Mouse (Mus musculus) thymus, adult 2 months (tissue): ENCODE results near the gene Shc3. TPM values are rescaled to one million over a fixed set of nuclear protein-coding genes. Genes with fewer than 3 reads are reported as not detected.

Experiments
- DNase-seq: peaks from one replicate; pipeline ENCODE4 v3.0.0; 2021
- H3K27ac ChIP-seq: fragments of 200-500 bp; 2 replicates; pipeline ENCODE4 v1.5.1; 2012; ENCODE audit warnings: low read length, control low read depth; ENCODE audit not compliant: control insufficient read depth, insufficient read depth
- H3K27me3 ChIP-seq: fragments of 200-500 bp; 2 replicates; pipeline ENCODE4 v1.6.1; 2012; ENCODE audit warnings: mild to moderate bottlenecking, low read length, moderate library complexity, mixed read lengths; ENCODE audit not compliant: control insufficient read depth, insufficient read depth
- H3K36me3 ChIP-seq: fragments of 200-500 bp; 2 replicates; pipeline ENCODE4 v1.6.1; 2012; ENCODE audit warnings: mild to moderate bottlenecking, low read length, moderate library complexity; ENCODE audit not compliant: control insufficient read depth, insufficient read depth
- H3K4me1 ChIP-seq: fragments of 200-500 bp; replicated peaks from 2 replicates; pipeline ENCODE4 v1.6.1; 2012; ENCODE audit warnings: low read length; ENCODE audit not compliant: control insufficient read depth, insufficient read depth
- H3K4me3 ChIP-seq: fragments of 200-500 bp; 2 replicates; pipeline ENCODE4 v1.5.1; 2012; ENCODE audit warnings: mild to moderate bottlenecking, low read length, control low read depth, moderate library complexity; ENCODE audit not compliant: control insufficient read depth, insufficient read depth
- CTCF ChIP-seq: fragments of 200-500 bp; IDR thresholded peaks from 2 replicates; pipeline ENCODE4 v1.5.1; 2012; ENCODE audit warnings: mild to moderate bottlenecking, control low read depth, low read length, moderate library complexity, borderline replicate concordance; ENCODE audit not compliant: control insufficient read depth, poor library complexity, insufficient read depth; ENCODE audit errors: extremely low read depth
- POLR2A ChIP-seq: fragments of 200-500 bp; IDR thresholded peaks from 2 replicates; pipeline ENCODE4 v1.6.1; 2012; ENCODE audit warnings: mild to moderate bottlenecking, low read length, control low read depth, moderate library complexity; ENCODE audit not compliant: control insufficient read depth, poor library complexity, insufficient read depth; ENCODE audit errors: extremely low read depth
- WGBS: fragments of 180-500 bp; shearing (Covaris S2); methylation state at CpG from one replicate; pipeline ENCODE4 v1.1.7; 2018; 5-methylcytosine and 5-hydroxymethylcytosine counted together
- polyA plus RNA-seq: library from polyadenylated mRNA; depleted of rRNA; stranded (reverse); fragments of >200 nt; gene quantifications from 2 replicates; pipeline ENCODE4 v1.2.3, GENCODE M21; 2012

Gene Shc3
- polyA plus RNA-seq, 1 experiment, result 0.69 TPM

DNA sequence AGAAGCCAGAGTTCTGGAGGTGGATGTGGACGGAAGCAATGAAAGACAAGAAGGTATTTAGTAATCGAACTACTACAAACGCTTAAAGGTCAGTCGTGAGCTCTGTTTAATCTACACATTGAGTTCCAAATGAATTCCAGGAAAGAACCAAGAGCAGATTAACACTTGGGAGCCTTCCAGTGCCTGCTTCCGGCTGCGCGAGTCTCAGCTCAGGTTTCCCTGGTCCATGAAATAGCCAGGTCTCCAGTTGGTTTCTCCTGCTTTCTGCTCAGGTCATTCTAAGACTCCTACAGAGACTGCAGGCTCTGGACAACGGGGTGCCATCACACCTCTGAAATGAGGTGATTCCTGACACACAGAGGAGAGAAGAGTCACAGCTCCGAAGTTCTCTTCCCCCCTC is 41.8 kb upstream of the Shc3 start:
- 32% methylated on average over 9 of the region's 9 CpGs for WGBS
- Histone ChIP-seq H3K4me3 (no peak overlapping the region), H3K27ac (no peak overlapping the region), H3K4me1 (no peaks in the 10 kb centered on the region; the same call in 1 of the 2 replicates), H3K36me3 (no peaks in the 10 kb centered on the region), H3K27me3 (no peaks in the 10 kb centered on the region)
- DNase-seq, result no peak
- TF ChIP-seq CTCF, result no peak
- no peak for TF ChIP-seq POLR2A

DNA sequence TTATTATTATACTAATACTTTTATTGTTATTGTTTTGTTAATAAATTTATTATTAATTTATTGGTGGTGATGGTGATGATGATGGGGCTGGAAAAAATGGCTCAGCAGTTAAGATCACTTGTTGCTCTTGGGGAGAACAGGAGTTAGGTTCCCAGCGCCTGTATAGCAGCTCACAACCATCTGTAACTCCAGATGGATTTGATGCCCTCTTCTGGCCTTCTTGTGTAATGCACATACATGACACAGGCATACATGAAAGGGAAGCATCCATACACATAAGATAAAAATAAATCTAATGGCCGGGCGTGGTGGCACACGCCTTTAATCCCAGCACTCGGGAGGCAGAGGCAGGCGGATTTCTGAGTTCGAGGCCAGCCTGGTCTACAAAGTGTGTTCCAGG is 40.0 kb upstream of the Shc3 start:
- no peaks in the 10 kb centered on the region for H3K36me3 ChIP-seq
- TF ChIP-seq POLR2A (no peak), CTCF (no peak)
- 98% methylated on average over 7 of the region's 7 CpGs for WGBS

DNA sequence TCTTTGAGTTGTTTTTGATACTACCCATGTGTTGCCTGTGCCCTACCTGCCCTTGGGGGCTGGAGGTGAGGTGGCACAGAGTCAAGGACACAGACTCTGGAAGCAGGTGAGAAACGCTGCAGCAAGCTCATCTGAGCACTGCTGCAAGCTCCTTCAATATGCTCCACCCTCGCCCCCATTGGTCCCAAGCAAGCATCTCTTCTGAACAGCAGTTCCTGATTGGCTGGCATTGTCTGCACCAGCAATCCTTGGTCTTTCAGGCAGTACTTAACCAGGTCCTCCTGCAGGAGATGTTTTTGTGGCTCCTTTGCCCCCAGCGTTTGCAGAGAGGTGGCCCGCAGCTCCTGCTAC is 34.6 kb upstream of the Shc3 start:
- WGBS, result 72% methylated on average over 4 of the region's 4 CpGs

More for the DNA sequence above, 40.0 kb upstream of the Shc3 start:
- DNase-seq, result no peak
- Histone ChIP-seq H3K27me3 (no peaks in the 10 kb centered on the region), H3K4me3 (no peak overlapping the region), H3K4me1 (no peaks in the 10 kb centered on the region), H3K27ac (no peak overlapping the region)

DNA sequence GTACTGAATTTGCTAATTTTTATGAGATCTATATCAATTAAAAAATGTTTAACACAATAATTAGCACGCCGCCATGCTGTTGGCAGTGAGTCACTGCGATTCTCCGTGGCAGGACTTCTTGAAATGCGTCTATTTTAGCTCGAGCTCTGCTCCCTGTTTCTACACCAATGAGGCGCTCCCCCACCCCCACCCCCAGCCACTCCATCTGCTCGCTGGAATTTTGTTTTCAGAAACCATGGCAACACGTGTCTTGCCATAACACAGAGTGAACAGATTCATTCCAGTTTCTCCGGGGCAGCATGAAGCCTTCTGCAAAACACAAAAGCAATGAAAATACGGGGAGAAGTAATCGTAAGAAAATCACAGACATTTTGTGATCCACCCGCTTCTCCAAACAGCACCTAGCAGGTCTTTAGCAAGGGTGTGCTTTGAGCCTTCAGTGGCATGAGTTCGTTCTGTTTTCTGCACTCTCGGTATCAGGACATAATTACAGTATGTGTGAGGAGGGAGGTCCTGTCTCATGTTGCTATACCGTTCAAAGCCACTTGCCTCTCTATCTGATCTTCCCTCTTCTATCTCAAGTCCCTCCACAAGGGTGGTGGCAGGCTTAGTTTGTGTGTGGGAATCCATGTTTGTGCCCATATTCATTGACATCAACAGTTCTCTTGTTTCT is 34.1 kb upstream of the Shc3 start:
- Histone ChIP-seq H3K4me3 (no peak overlapping the region), H3K27me3 (no peaks in the 10 kb centered on the region), H3K27ac (no peak overlapping the region), H3K4me1 (no peaks in the 10 kb centered on the region; the same call in 1 of the 2 replicates), H3K36me3 (no peaks in the 10 kb centered on the region)
- no peak for DNase-seq
- 69% methylated on average over 16 of the region's 16 CpGs for WGBS
- TF ChIP-seq POLR2A, result no peak
- no peak for TF ChIP-seq CTCF

More for the DNA sequence above, 34.6 kb upstream of the Shc3 start:
- Histone ChIP-seq H3K4me1 (no peaks in the 10 kb centered on the region), H3K4me3 (no peak overlapping the region), H3K27me3 (no peaks in the 10 kb centered on the region), H3K27ac (no peak overlapping the region), H3K36me3 (no peaks in the 10 kb centered on the region)
- no peak for DNase-seq
- TF ChIP-seq CTCF, result no peak
- TF ChIP-seq POLR2A, result no peak

DNA sequence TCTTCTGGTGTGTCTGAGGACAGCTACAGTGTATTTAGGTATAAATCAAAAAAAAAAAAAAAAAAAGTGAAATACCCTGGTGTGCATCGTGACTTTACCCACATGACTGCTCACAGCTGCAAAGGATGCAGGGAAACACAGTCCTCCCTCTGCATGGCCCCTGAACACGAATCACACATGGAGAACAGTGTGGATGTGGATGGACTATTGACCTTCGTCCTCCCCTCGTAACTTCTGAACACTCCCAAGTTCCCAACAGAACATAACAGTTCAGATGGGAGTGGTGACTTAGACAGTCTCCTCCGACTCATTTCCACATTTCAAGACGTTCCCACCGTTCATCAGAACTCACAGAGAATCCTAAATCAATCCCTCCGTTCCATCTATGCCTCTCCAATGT is 33.5 kb upstream of the Shc3 start:
- no peak for DNase-seq
- 89% methylated on average over 8 of the region's 8 CpGs for WGBS
- Histone ChIP-seq H3K27me3 (no peaks in the 10 kb centered on the region), H3K27ac (no peak overlapping the region), H3K36me3 (no peaks in the 10 kb centered on the region), H3K4me1 (no peaks in the 10 kb centered on the region; the same call in 1 of the 2 replicates), H3K4me3 (no peak overlapping the region)
- TF ChIP-seq POLR2A (no peak), CTCF (no peak)

DNA sequence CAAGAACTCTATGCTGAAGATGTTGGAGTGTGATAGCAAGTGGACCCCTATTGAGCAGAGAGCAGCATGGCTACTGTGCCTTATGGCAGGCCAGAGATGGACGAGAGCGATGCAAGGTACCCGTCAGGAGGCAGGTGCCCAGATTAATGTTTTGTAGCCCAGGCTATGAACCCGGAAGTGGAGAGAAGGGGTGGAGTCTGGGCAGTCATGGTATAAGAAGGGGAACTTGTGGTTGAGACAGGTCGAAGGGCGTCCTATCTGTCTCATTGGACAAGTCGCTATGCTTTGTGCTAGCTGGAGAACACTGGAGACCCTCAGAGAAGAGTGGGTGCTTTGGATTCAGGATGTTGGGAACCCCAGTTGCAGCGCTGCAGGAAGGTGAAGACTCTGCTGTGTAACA is 30.9 kb upstream of the Shc3 start:
- WGBS, result 51% methylated on average over 8 of the region's 8 CpGs
- H3K27ac ChIP-seq, result no peak overlapping the region
- DNase-seq, result no peak
- TF ChIP-seq POLR2A (no peak), CTCF (no peak)
- no peaks in the 10 kb centered on the region; the same call in 1 of the 2 replicates for H3K4me1 ChIP-seq
- H3K36me3 ChIP-seq, result no peaks in the 10 kb centered on the region
- no peaks in the 10 kb centered on the region for H3K27me3 ChIP-seq
- H3K4me3 ChIP-seq, result no peak overlapping the region

DNA sequence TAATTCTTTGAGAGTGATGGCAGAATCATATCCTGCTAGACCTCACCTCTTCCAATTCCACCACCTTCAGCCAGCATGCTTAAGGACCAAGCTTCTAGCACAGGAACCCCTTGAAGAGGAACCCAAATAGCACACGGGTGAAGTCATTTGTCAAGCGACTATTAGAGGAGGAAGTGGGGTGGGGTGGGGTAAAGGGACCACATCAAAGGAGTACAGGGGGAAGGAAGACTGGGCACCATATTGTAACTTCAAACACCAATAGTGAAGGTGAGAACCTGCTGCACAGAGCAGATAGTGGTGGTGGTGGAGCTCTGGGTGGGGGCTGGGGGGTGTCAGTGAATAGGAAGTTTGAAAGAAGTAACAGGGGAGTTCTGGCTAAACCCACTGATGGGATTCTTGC is 28.8 kb upstream of the Shc3 start:
- peaks cover 5% of the 10 kb centered on the region for H3K4me1 ChIP-seq
- 0% methylated on average over 2 of the region's 2 CpGs for WGBS
- H3K36me3 ChIP-seq, result no peaks in the 10 kb centered on the region
- TF ChIP-seq CTCF, result no peak
- TF ChIP-seq POLR2A, result no peak
- H3K27ac ChIP-seq, result no peak overlapping the region
- H3K4me3 ChIP-seq, result no peak overlapping the region
- H3K27me3 ChIP-seq, result 0 out of 2 replicates have a peak, but pooled peaks cover 4% of the 10 kb centered on the region
- DNase-seq, result no peak

DNA sequence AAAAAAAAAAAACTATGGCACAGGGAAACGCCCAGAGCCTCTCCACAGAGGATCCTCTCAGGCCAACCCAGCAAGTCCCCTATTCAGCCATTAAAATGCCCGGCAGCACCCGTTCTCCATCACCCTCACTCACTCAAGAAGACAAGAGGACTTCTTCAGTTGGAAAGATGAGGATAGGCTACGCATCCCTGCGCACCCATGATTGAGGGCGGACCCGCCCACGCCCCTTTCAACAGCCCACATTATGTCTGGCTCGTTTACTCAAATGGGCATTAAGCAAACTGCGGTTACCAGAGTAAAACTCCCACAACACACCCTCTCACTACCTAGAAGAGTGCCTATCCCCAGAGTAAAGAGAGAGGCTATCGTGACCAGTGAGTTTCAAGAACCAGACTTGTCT is 26.2 kb upstream of the Shc3 start:
- H3K27me3 ChIP-seq, result 0 out of 2 replicates have a peak, but pooled peaks cover 4% of the 10 kb centered on the region
- no peak overlapping the region for H3K27ac ChIP-seq
- H3K4me3 ChIP-seq, result no peak overlapping the region
- no peaks in the 10 kb centered on the region for H3K36me3 ChIP-seq
- DNase-seq, result no peak
- H3K4me1 ChIP-seq, result peaks cover 5% of the 10 kb centered on the region
- WGBS, result 63% methylated on average over 11 of the region's 11 CpGs
- no peak for TF ChIP-seq POLR2A
- TF ChIP-seq CTCF, result no peak
